Mouse (Mus musculus) hematopoietic stem cell, adult 5-6 weeks (primary cell): ENCODE data around the gene Lysmd2. TPM values are rescaled to one million over a fixed set of nuclear protein-coding genes. Genes with fewer than 3 reads are reported as not detected.

Experiments used
- ATAC-seq, 2 experiments: fragments of 125-278 bp in 1 of 2; replicated peaks in 1 of 2; 2 replicates each; pipeline ENCODE4 v1.8.0; 2016 to 2017; ENCODE audit warnings: inconsistent platforms in 2 of 2, mild to moderate bottlenecking in 2 of 2, moderate number of reproducible peaks in 2 of 2, low read depth in 1 of 2, moderate TSS enrichment in 1 of 2; ENCODE audit not compliant: low FRiP score in 2 of 2, poor library complexity in 2 of 2, severe bottlenecking in 2 of 2, insufficient read depth in 1 of 2, low TSS enrichment in 1 of 2
- total RNA-seq: library from RNA; stranded (forward); fragments of 172-1452, 232-1000 nt; gene quantifications from 2 replicates; pipeline ENCODE4 v1.2.3, GENCODE M21; 2017

The Lysmd2 gene
- total RNA-seq, 1 experiment from 2014 or later = 13.0 TPM

DNA sequence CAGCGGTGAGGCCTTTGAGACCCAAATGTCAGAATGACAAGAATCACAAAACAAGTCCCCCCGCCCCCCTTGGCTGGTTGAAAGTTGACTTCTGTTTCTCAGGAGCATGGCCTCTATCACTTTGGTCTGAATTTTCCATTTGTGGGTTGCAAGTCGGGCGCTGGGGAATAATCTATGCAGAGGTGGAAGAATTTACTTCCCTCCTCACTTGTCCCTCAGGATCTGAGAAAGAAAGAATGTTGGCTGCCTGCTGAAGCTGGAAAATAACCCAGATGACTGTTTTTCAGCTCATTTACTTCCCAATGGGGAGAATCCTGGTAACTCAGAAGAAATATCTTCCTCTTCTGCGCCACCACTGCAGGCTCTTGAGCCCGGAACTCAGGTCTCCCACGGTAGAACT is 52.8 kb downstream of the Lysmd2 start:
- no peak for ATAC-seq

DNA sequence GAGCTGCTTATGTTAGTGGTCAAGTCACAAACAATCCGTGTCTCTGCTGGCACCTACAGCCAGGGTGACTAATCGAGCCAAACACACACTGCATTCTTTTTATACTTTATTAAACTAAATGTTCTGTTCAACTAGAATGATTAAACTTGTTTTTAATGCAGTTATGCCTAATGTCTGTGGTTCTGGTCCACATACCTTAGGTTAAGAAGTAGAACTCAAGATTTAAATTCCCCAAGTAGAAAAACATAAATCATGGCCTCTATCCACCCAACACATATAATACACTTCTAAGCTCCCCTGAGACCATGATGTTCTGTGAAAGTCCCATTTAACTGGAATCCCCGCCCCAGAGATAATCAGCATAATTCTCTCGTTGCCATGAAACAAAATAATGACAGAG is 54.1 kb downstream of the Lysmd2 start:
- no peak for ATAC-seq

GRCm38 (mm10) chr9:75680606-75681005 is 55.1 kb downstream of the Lysmd2 start:
- ATAC-seq = no peak

GRCm38 (mm10) chr9:75683426-75684191 is 58.1 kb downstream of the Lysmd2 start, which contains the start of gene Scg3:
TSS of gene Scg3 (minus strand) at chr9:75684056.
- ATAC-seq = peak in 1 of 2 experiments; percentile 53; a peak in 2 of 4 replicates

DNA sequence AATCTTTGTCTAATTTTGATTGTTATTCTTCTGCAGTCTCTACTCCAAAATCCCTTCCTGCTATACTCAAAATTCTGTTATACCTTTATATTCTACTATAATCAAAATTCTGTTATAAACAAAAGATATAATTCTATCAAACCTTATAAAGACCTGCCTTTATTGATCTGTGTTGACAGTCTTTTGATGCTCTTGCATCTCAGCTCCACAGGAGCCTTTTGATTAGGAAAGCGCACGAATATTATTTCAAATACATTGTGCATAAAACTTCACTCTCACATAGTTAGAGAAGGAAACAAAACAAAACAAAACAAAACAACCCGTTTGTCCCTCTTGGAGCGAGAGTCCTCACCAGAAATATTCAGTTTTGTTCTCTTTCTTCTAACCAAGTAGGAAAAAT is 58.8 kb downstream of the Lysmd2 start:
- ATAC-seq = no peak

- ATAC-seq = no peak
Measured at GRCm38 (mm10) chr9:75684772-75685171, 59.2 kb downstream of the Lysmd2 start.

Other genes starting within 250 kb of the Lysmd2 start
- gene Mapk6, start 215.7 kb upstream of the Lysmd2 start, total RNA-seq = 75.8 and 93.7 TPM in 2 replicates
- 44.0 and 54.1 TPM in 2 replicates for gene Leo1, start 184.2 kb upstream of the Lysmd2 start, total RNA-seq
- gene Tmod3, start 66.1 kb upstream of the Lysmd2 start, total RNA-seq = 103 and 104 TPM in 2 replicates
- not detected in 2 replicates for gene Tmod2, start 14.4 kb upstream of the Lysmd2 start, total RNA-seq
- gene Scg3, start 58.3 kb downstream of the Lysmd2 start, total RNA-seq = not detected in 2 replicates
- not detected in 2 replicates for gene Bmp5, start 149.6 kb downstream of the Lysmd2 start, total RNA-seq